Mouse (Mus musculus): ENCODE results near the gene Smim22. TPM values are rescaled to one million over a fixed set of nuclear protein-coding genes. Genes with fewer than 3 reads are reported as not detected.
A peak's percentile ranks its signal among the peaks of the same experiment; 100 is the strongest.

The Smim22 gene
- polyA plus RNA-seq, 1 experiment from 2014 or later: 10.2 TPM

- Histone ChIP-seq H3K4me2 (replicated peaks; ENCODE audit: low read depth, low read length) (no peak overlapping the region), H3K9ac (ENCODE audit: low read depth, low read length) (no peak overlapping the region), H3K36me3 (ENCODE audit: control insufficient read depth, insufficient read depth, low read length) (peaks cover 57% of the 10 kb centered on the region), H3K4me3 (ENCODE audit: low read length) (no peak overlapping the region), H3K27me3 (ENCODE audit: control insufficient read depth, insufficient read depth, low read length) (no peaks in the 10 kb centered on the region), H3K27ac (ENCODE audit: low read depth, low read length) (no peak overlapping the region), H3K9me3 (ENCODE audit: control insufficient read depth, low read length) (no peaks in the 10 kb centered on the region), H3K4me1 (ENCODE audit: control insufficient read depth, insufficient read depth, low read length) (peaks cover 12% of the 10 kb centered on the region)
- 91% methylated on average over 4 of the region's 4 CpGs for WGBS
- no peak for ATAC-seq (ENCODE audit: low FRiP score, low TSS enrichment)
These were observed 7.5 kb downstream of the Smim22 start for GRCm38 (mm10) chr16:5014578-5014977.

GRCm38 (mm10) chr16:5024021-5024420 is 16.9 kb downstream of the Smim22 start:
- no peaks in the 10 kb centered on the region for H3K27me3 ChIP-seq (ENCODE audit: control insufficient read depth, insufficient read depth, low read length)
- H3K27ac ChIP-seq (ENCODE audit: low read depth, low read length): no peak overlapping the region
- H3K9me3 ChIP-seq (ENCODE audit: control insufficient read depth, low read length): no peaks in the 10 kb centered on the region
- no peak for ATAC-seq (ENCODE audit: low FRiP score, low TSS enrichment)
- H3K4me2 ChIP-seq (replicated peaks; ENCODE audit: low read depth, low read length): no peak overlapping the region
- H3K36me3 ChIP-seq (ENCODE audit: control insufficient read depth, insufficient read depth, low read length): peaks cover 97% of the 10 kb centered on the region
- H3K4me3 ChIP-seq (ENCODE audit: low read length): no peak overlapping the region
- H3K9ac ChIP-seq (ENCODE audit: low read depth, low read length): no peak overlapping the region
- 92% methylated on average over 3 of the region's 3 CpGs for WGBS
- H3K4me1 ChIP-seq (ENCODE audit: control insufficient read depth, insufficient read depth, low read length): no peaks in the 10 kb centered on the region

GRCm38 (mm10) chr16:5029847-5030246 is 22.8 kb downstream of the Smim22 start:
- Histone ChIP-seq H3K36me3 (ENCODE audit: control insufficient read depth, insufficient read depth, low read length) (peaks cover 99% of the 10 kb centered on the region), H3K27me3 (ENCODE audit: control insufficient read depth, insufficient read depth, low read length) (no peaks in the 10 kb centered on the region), H3K4me3 (ENCODE audit: low read length) (no peak overlapping the region), H3K4me1 (ENCODE audit: control insufficient read depth, insufficient read depth, low read length) (no peaks in the 10 kb centered on the region), H3K27ac (ENCODE audit: low read depth, low read length) (no peak overlapping the region), H3K9me3 (ENCODE audit: control insufficient read depth, low read length) (no peaks in the 10 kb centered on the region), H3K9ac (ENCODE audit: low read depth, low read length) (no peak overlapping the region), H3K4me2 (replicated peaks; ENCODE audit: low read depth, low read length) (no peak overlapping the region)
- ATAC-seq (ENCODE audit: low FRiP score, low TSS enrichment): no peak
- WGBS: 70% methylated on average over 2 of the region's 2 CpGs

GRCm38 (mm10) chr16:5035591-5035990 is 28.5 kb downstream of the Smim22 start:
- peaks cover 96% of the 10 kb centered on the region for H3K36me3 ChIP-seq (ENCODE audit: control insufficient read depth, insufficient read depth, low read length)
- H3K27me3 ChIP-seq (ENCODE audit: control insufficient read depth, insufficient read depth, low read length): no peaks in the 10 kb centered on the region
- H3K4me2 ChIP-seq (replicated peaks; ENCODE audit: low read depth, low read length): no peak overlapping the region
- H3K4me1 ChIP-seq (ENCODE audit: control insufficient read depth, insufficient read depth, low read length): no peaks in the 10 kb centered on the region
- no peak overlapping the region for H3K9ac ChIP-seq (ENCODE audit: low read depth, low read length)
- ATAC-seq (ENCODE audit: low FRiP score, low TSS enrichment): no peak
- H3K9me3 ChIP-seq (ENCODE audit: control insufficient read depth, low read length): no peaks in the 10 kb centered on the region
- H3K27ac ChIP-seq (ENCODE audit: low read depth, low read length): no peak overlapping the region
- H3K4me3 ChIP-seq (ENCODE audit: low read length): no peak overlapping the region
- 92% methylated on average over 3 of the region's 3 CpGs for WGBS

- no peak for ATAC-seq (ENCODE audit: low FRiP score, low TSS enrichment)
- Histone ChIP-seq H3K4me2 (replicated peaks; ENCODE audit: low read depth, low read length) (no peak overlapping the region), H3K4me3 (ENCODE audit: low read length) (no peak overlapping the region), H3K36me3 (ENCODE audit: control insufficient read depth, insufficient read depth, low read length) (peaks cover 95% of the 10 kb centered on the region), H3K27ac (ENCODE audit: low read depth, low read length) (no peak overlapping the region), H3K9ac (ENCODE audit: low read depth, low read length) (no peak overlapping the region), H3K9me3 (ENCODE audit: control insufficient read depth, low read length) (no peaks in the 10 kb centered on the region), H3K27me3 (ENCODE audit: control insufficient read depth, insufficient read depth, low read length) (no peaks in the 10 kb centered on the region), H3K4me1 (ENCODE audit: control insufficient read depth, insufficient read depth, low read length) (no peaks in the 10 kb centered on the region)
- 79% methylated on average over 5 of the region's 5 CpGs for WGBS
These were observed 29.7 kb downstream of the Smim22 start for GRCm38 (mm10) chr16:5036649-5037234.

GRCm38 (mm10) chr16:5045322-5045721 is 38.2 kb downstream of the Smim22 start:
- H3K9me3 ChIP-seq (ENCODE audit: control insufficient read depth, low read length): no peaks in the 10 kb centered on the region
- H3K4me2 ChIP-seq (replicated peaks; ENCODE audit: low read depth, low read length): no peak overlapping the region
- H3K9ac ChIP-seq (ENCODE audit: low read depth, low read length): no peak overlapping the region
- H3K4me1 ChIP-seq (ENCODE audit: control insufficient read depth, insufficient read depth, low read length): peaks cover 14% of the 10 kb centered on the region; the same call in 1 of the 2 replicates
- H3K27ac ChIP-seq (ENCODE audit: low read depth, low read length): no peak overlapping the region
- H3K4me3 ChIP-seq (ENCODE audit: low read length): no peak overlapping the region
- ATAC-seq (ENCODE audit: low FRiP score, low TSS enrichment): no peak
- peaks cover 71% of the 10 kb centered on the region for H3K36me3 ChIP-seq (ENCODE audit: control insufficient read depth, insufficient read depth, low read length)
- 98% methylated on average over 3 of the region's 3 CpGs for WGBS
- H3K27me3 ChIP-seq (ENCODE audit: control insufficient read depth, insufficient read depth, low read length): no peaks in the 10 kb centered on the region

- no peaks in the 10 kb centered on the region for H3K27me3 ChIP-seq (ENCODE audit: control insufficient read depth, insufficient read depth, low read length)
- peaks cover 22% of the 10 kb centered on the region; the same call in 1 of the 2 replicates for H3K4me1 ChIP-seq (ENCODE audit: control insufficient read depth, insufficient read depth, low read length)
- H3K27ac ChIP-seq (ENCODE audit: low read depth, low read length): peak overlapping the region; percentile 75; the same call in 1 of the 2 replicates
- H3K36me3 ChIP-seq (ENCODE audit: control insufficient read depth, insufficient read depth, low read length): peaks cover 41% of the 10 kb centered on the region
- H3K9me3 ChIP-seq (ENCODE audit: control insufficient read depth, low read length): no peaks in the 10 kb centered on the region
- peak; percentile 70 for ATAC-seq (ENCODE audit: low FRiP score, low TSS enrichment)
- H3K4me3 ChIP-seq (ENCODE audit: low read length): peak overlapping the region; percentile 76
- peak overlapping the region; percentile 84 for H3K4me2 ChIP-seq (replicated peaks; ENCODE audit: low read depth, low read length)
- under 1% methylated on average over 34 of the region's 38 CpGs for WGBS
- peak overlapping the region; percentile 86 for H3K9ac ChIP-seq (ENCODE audit: low read depth, low read length)
These were observed 42.2 kb downstream of the Smim22 start for GRCm38 (mm10) chr16:5049182-5049773.

GRCm38 (mm10) chr16:5049774-5050234 is 42.7 kb downstream of the Smim22 start, which contains the start of the genes Glyr1 and Ubn1:
Gene Glyr1, minus strand, starts transcription at chr16:5049863.
Gene Ubn1, plus strand, starts transcription at chr16:5050057.
- H3K9me3 ChIP-seq (ENCODE audit: control insufficient read depth, low read length): no peaks in the 10 kb centered on the region
- H3K27me3 ChIP-seq (ENCODE audit: control insufficient read depth, insufficient read depth, low read length): no peaks in the 10 kb centered on the region
- H3K4me1 ChIP-seq (ENCODE audit: control insufficient read depth, insufficient read depth, low read length): peaks cover 22% of the 10 kb centered on the region; the same call in 1 of the 2 replicates
- H3K4me2 ChIP-seq (replicated peaks; ENCODE audit: low read depth, low read length): peak within 1 kb of the TSS; percentile 89
- peak; percentile 100 for ATAC-seq (ENCODE audit: low FRiP score, low TSS enrichment)
- peaks cover 36% of the 10 kb centered on the region for H3K36me3 ChIP-seq (ENCODE audit: control insufficient read depth, insufficient read depth, low read length)
- H3K4me3 ChIP-seq (ENCODE audit: low read length): peak within 1 kb of the TSS; percentile 76
- 1% methylated on average over 49 of the region's 56 CpGs for WGBS
- H3K27ac ChIP-seq (ENCODE audit: low read depth, low read length): peak within 1 kb of the TSS; percentile 97
- peak within 1 kb of the TSS; percentile 86 for H3K9ac ChIP-seq (ENCODE audit: low read depth, low read length)
